Mouse (Mus musculus) kidney, adult 11 months (tissue): ENCODE measurements around the gene Olfr532.
"Not testable (repeated sequence)": the region's sequence is repeated elsewhere in the genome, so short reads cannot be mapped to it uniquely, and the experiment has no call there.

Source experiments
- DNase-seq: peaks from one replicate; pipeline ENCODE4 v3.0.0; 2022

Olfr532 gene

DNA sequence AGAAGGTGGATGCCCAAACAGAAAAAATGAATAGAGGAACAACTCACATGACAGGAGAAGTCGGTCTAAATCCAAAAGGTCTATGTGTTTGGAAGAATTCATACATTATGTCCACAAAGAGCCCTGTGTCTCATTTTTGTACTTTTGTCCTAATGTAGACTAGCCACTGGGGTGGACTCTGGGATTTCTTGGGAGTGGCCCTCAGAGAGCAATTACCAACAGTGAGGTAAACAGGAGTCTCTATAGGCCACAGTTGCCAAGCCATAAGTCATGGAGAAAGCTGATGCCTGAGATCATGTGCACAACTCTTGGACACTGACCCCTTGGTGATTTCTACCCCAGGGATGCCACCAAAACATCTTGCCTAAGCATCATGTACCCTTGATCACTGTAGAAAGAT is at the start of gene Olfr532:
Gene Olfr532 (minus strand): TSS at position 101 of the 400 bp plus-strand sequence.
- DNase-seq: no peak

DNA sequence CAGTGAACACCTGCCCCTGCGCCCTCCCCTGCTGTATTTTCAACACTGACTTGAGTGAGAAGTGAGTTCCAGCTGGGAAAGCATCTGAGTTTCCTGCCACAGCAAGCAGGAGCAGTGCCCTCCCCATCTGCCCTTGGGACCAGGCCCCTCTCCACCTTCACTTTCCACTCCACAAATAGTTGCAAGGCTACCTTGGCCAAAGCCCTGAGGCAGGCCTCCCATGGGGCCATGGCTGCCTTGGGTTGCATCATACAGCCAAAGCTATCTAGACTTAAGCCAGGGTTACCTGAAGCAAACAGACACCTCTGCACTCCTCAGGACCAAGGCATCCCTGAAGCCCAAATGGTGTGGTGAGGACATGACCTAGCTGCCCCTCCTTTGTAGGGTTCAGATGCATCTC is 41.6 kb upstream of the Olfr532 start, which contains the start of gene Olfr533:
Gene Olfr533 (plus strand): TSS at position 301 of the 400 bp plus-strand sequence.
- DNase-seq: not testable (repeated sequence)

GRCm38 (mm10) chr7:140443141-140443540 is 21.7 kb upstream of the Olfr532 start:
- no peak for DNase-seq

DNA sequence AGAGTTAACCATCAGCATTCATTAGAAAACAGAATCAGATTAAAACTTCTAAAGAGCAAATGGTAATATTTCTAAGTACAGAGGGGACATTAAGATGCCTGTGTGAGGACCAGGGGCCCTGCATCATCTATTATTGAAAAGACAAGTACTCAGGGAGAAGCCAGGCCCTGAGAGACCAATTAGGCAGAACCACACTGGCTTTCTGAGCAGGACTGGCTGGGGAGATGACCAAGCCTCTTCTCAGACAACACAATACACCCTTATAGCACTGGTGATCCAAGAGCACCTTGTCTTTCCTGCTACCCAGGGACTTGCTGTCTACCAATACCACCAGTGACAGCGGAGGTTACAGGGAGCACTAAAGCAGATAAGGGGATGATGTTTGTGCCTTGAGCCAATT is 18.6 kb downstream of the Olfr532 start, which contains the start of gene Olfr531:
Gene Olfr531 (minus strand): TSS at position 101 of the 400 bp plus-strand sequence.
- DNase-seq: no peak

DNA sequence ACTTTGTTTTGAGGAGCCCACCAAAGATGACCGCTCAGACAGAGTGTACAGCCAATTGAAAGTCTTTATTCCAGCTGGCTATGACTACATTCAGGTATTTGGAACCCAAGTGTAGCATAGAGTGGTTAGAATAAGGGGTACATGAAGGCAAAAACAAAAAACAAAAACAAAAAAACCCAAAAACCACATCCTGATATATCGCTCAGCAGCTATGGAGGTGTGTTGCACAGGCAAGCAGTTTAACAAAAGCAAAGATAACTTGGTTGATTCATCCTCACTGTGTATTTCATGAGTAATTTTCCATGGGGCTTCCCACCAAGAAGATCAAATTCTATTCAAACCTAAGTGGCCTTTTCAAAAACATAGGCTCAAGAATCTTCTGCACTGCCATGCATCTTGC is 44.5 kb downstream of the Olfr532 start:
- no peak for DNase-seq

GRCm38 (mm10) chr7:140376231-140376630 is 45.2 kb downstream of the Olfr532 start, which contains the start of gene Olfr530:
Gene Olfr530 (minus strand): TSS chr7:140376331.
- no peak for DNase-seq

DNA sequence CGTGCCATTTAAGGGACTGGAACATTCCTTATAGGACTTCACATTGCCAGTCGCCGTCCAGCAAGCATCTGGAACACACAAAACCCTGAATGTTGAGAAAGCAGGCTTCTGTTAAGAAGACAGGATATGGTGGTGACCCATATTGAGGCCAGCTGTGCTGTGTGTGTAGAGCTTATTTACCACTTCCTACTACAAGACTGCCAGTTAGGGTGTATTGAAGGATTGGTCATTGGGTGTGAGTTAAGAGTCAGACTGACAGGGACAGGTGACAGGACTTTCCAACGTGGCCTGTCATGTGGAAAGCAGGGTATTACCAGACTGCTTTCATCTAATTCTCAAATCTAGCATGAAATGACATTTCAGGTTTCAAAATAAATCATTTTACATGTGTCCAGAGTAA is 47.1 kb downstream of the Olfr532 start:
- DNase-seq: no peak
